Mouse (Mus musculus) left cerebral cortex, postnatal 4 days (tissue): Measurements from ENCODE around the gene Bora. TPM values are rescaled to one million over a fixed set of nuclear protein-coding genes. Genes with fewer than 3 reads are reported as not detected.

Source experiments
- DNase-seq: peaks from one replicate; pipeline ENCODE4 v3.0.0-alpha.2; 2022
- intact Hi-C: fragments of 180-260 bp; cut with DNase I; formaldehyde crosslinking; loops from one replicate; pipeline ENCODE4 v1.15.1; 2025
- total RNA-seq, 2 experiments: library from RNA; stranded (reverse); gene quantifications; 2 replicates each; pipeline ENCODE4 v1.2.3; 2021

Bora gene
- total RNA-seq, 2 experiments from 2014 or later, result 4.4 to 5.2 TPM

- intact Hi-C loops, result no loop called here
Observed at GRCm38 (mm10) chr14:99058959-99059586, 13.1 kb downstream of the Bora start.

GRCm38 (mm10) chr14:99060616-99061015, 14.6 kb downstream of the Bora start:
- DNase-seq, result no peak
- intact Hi-C loops, result no loop called here

More at GRCm38 (mm10) chr14:99058959-99059586, 13.1 kb downstream of the Bora start:
- DNase-seq, result no peak

- DNase-seq, result no peak
- intact Hi-C loops, result no loop called here
Observed at GRCm38 (mm10) chr14:99063091-99063490, 17.1 kb downstream of the Bora start.

GRCm38 (mm10) chr14:99071146-99071545, 25.1 kb downstream of the Bora start:
- DNase-seq, result no peak
- intact Hi-C loops, result no loop called here

- intact Hi-C loops, result no loop called here
- DNase-seq, result no peak
Observed at GRCm38 (mm10) chr14:99088947-99089346, 42.9 kb downstream of the Bora start.

- DNase-seq, result peak; percentile 99
- intact Hi-C loops, result no loop called here
Observed at GRCm38 (mm10) chr14:99099267-99099966, 53.4 kb downstream of the Bora start, which contains the start of the genes Pibf1 and Dis3. Gene Pibf1 (plus strand): TSS chr14:99099424. Gene Dis3 (minus strand): TSS chr14:99099770.

GRCm38 (mm10) chr14:99099967-99100587, 54.1 kb downstream of the Bora start:
- intact Hi-C loops, result no loop called here
- no peak for DNase-seq

- intact Hi-C loops, result no loop called here
- no peak for DNase-seq
Observed at GRCm38 (mm10) chr14:99103050-99103449, 57.0 kb downstream of the Bora start.

GRCm38 (mm10) chr14:99104542-99105123, 58.6 kb downstream of the Bora start:
- DNase-seq, result no peak
- intact Hi-C loops, result no loop called here

- intact Hi-C loops, result no loop called here
Observed at GRCm38 (mm10) chr14:99106671-99107070, 60.6 kb downstream of the Bora start.

GRCm38 (mm10) chr14:99107631-99108187, 61.7 kb downstream of the Bora start:
- intact Hi-C loops, result no loop called here
- DNase-seq, result no peak

More at GRCm38 (mm10) chr14:99106671-99107070, 60.6 kb downstream of the Bora start:
- DNase-seq, result no peak

- intact Hi-C loops, result no loop called here
- no peak for DNase-seq
Observed at GRCm38 (mm10) chr14:99108762-99109161, 62.7 kb downstream of the Bora start.

- intact Hi-C loops, result no loop called here
- DNase-seq, result no peak
Observed at GRCm38 (mm10) chr14:99117576-99117975, 71.6 kb downstream of the Bora start.

GRCm38 (mm10) chr14:99121584-99122339, 75.7 kb downstream of the Bora start:
- intact Hi-C loops, result no loop called here
- DNase-seq, result no peak

- DNase-seq, result no peak
- intact Hi-C loops, result no loop called here
Observed at GRCm38 (mm10) chr14:99124076-99124475, 78.1 kb downstream of the Bora start.

Other genes starting within 250 kb of the Bora start
- 1 to 10 TPM in 1 of 2 experiments, not detected in 1; 2.5 TPM for gene Rpl36a-ps1, start 51.9 kb upstream of the Bora start, total RNA-seq
- 10 to 100 TPM; 44.0 to 44.8 TPM for gene Mzt1, start 88 bp upstream of the Bora start, total RNA-seq
- 10 to 100 TPM; 14.6 to 15.0 TPM for gene Pibf1, start 53.2 kb downstream of the Bora start, total RNA-seq
- gene Dis3, start 53.5 kb downstream of the Bora start, total RNA-seq, result 10 to 100 TPM; 38.7 to 39.7 TPM